Mouse (Mus musculus): ENCODE results near the gene Pop5. TPM values are rescaled to one million over a fixed set of nuclear protein-coding genes. Genes with fewer than 3 reads are reported as not detected.

The Pop5 gene
- polyA plus RNA-seq, 1 experiment from 2014 or later = 107 TPM

GRCm38 (mm10) chr5:115275998-115276397 is 40.4 kb downstream of the Pop5 start:
- H3K9me3 ChIP-seq (ENCODE audit: control insufficient read depth, low read length) = no peaks in the 10 kb centered on the region
- WGBS = 32% methylated on average over 14 of the region's 14 CpGs
- H3K36me3 ChIP-seq (ENCODE audit: control insufficient read depth, insufficient read depth, low read length) = no peaks in the 10 kb centered on the region
- H3K27me3 ChIP-seq (replicated peaks; ENCODE audit: control insufficient read depth, insufficient read depth, low read length) = no peaks in the 10 kb centered on the region
- no peak overlapping the region for H3K9ac ChIP-seq (ENCODE audit: low read depth, low read length)
- peaks cover 14% of the 10 kb centered on the region for H3K4me1 ChIP-seq (ENCODE audit: control insufficient read depth, insufficient read depth, low read depth, low read length)
- ATAC-seq = no peak
- H3K27ac ChIP-seq (ENCODE audit: low read depth, low read length) = no peak overlapping the region
- no peak overlapping the region for H3K4me2 ChIP-seq (ENCODE audit: low read length)
- H3K4me3 ChIP-seq (ENCODE audit: low read length) = no peak overlapping the region

GRCm38 (mm10) chr5:115278053-115278452 is 42.4 kb downstream of the Pop5 start:
- Histone ChIP-seq H3K9me3 (ENCODE audit: control insufficient read depth, low read length) (no peaks in the 10 kb centered on the region), H3K4me2 (ENCODE audit: low read length) (no peak overlapping the region), H3K4me1 (ENCODE audit: control insufficient read depth, insufficient read depth, low read depth, low read length) (peaks cover 10% of the 10 kb centered on the region), H3K27ac (ENCODE audit: low read depth, low read length) (no peak overlapping the region), H3K9ac (ENCODE audit: low read depth, low read length) (no peak overlapping the region), H3K27me3 (replicated peaks; ENCODE audit: control insufficient read depth, insufficient read depth, low read length) (no peaks in the 10 kb centered on the region), H3K36me3 (ENCODE audit: control insufficient read depth, insufficient read depth, low read length) (no peaks in the 10 kb centered on the region), H3K4me3 (ENCODE audit: low read length) (no peak overlapping the region)
- no peak for ATAC-seq
- WGBS = 73% methylated on average over 1 of the region's 1 CpGs

GRCm38 (mm10) chr5:115278785-115279184 is 43.1 kb downstream of the Pop5 start:
- Histone ChIP-seq H3K4me1 (ENCODE audit: control insufficient read depth, insufficient read depth, low read depth, low read length) (peaks cover 5% of the 10 kb centered on the region), H3K4me2 (ENCODE audit: low read length) (no peak overlapping the region), H3K9ac (ENCODE audit: low read depth, low read length) (no peak overlapping the region), H3K27ac (ENCODE audit: low read depth, low read length) (no peak overlapping the region), H3K27me3 (replicated peaks; ENCODE audit: control insufficient read depth, insufficient read depth, low read length) (no peaks in the 10 kb centered on the region), H3K36me3 (ENCODE audit: control insufficient read depth, insufficient read depth, low read length) (peaks cover 6% of the 10 kb centered on the region), H3K4me3 (ENCODE audit: low read length) (no peak overlapping the region), H3K9me3 (ENCODE audit: control insufficient read depth, low read length) (no peaks in the 10 kb centered on the region)
- WGBS = 73% methylated on average over 2 of the region's 2 CpGs
- ATAC-seq = no peak

- H3K27me3 ChIP-seq (replicated peaks; ENCODE audit: control insufficient read depth, insufficient read depth, low read length) = no peaks in the 10 kb centered on the region
- ATAC-seq = peak; percentile 83
- H3K36me3 ChIP-seq (ENCODE audit: control insufficient read depth, insufficient read depth, low read length) = peaks cover 6% of the 10 kb centered on the region
- 4% methylated on average over 43 of the region's 45 CpGs for WGBS
- peak within 1 kb of the TSS; percentile 91 for H3K4me2 ChIP-seq (ENCODE audit: low read length)
- H3K9me3 ChIP-seq (ENCODE audit: control insufficient read depth, low read length) = no peaks in the 10 kb centered on the region
- peak within 1 kb of the TSS; percentile 56 for H3K4me3 ChIP-seq (ENCODE audit: low read length)
- peak within 1 kb of the TSS; percentile 52; the same call in 1 of the 2 replicates for H3K27ac ChIP-seq (ENCODE audit: low read depth, low read length)
- peaks cover 5% of the 10 kb centered on the region for H3K4me1 ChIP-seq (ENCODE audit: control insufficient read depth, insufficient read depth, low read depth, low read length)
- H3K9ac ChIP-seq (ENCODE audit: low read depth, low read length) = peak within 1 kb of the TSS; percentile 75
These were observed 43.8 kb downstream of the Pop5 start, which contains the start of gene Coq5 for GRCm38 (mm10) chr5:115279226-115280049. Gene Coq5 (plus strand): TSS chr5:115279666.

GRCm38 (mm10) chr5:115280050-115280687 is 44.5 kb downstream of the Pop5 start:
- Histone ChIP-seq H3K27ac (ENCODE audit: low read depth, low read length) (no peak overlapping the region), H3K36me3 (ENCODE audit: control insufficient read depth, insufficient read depth, low read length) (peaks cover 10% of the 10 kb centered on the region), H3K27me3 (replicated peaks; ENCODE audit: control insufficient read depth, insufficient read depth, low read length) (no peaks in the 10 kb centered on the region), H3K4me2 (ENCODE audit: low read length) (peak overlapping the region; percentile 91), H3K4me3 (ENCODE audit: low read length) (peak overlapping the region; percentile 56), H3K9ac (ENCODE audit: low read depth, low read length) (peak overlapping the region; percentile 75), H3K9me3 (ENCODE audit: control insufficient read depth, low read length) (no peaks in the 10 kb centered on the region), H3K4me1 (ENCODE audit: control insufficient read depth, insufficient read depth, low read depth, low read length) (peaks cover 5% of the 10 kb centered on the region)
- WGBS = 8% methylated on average over 17 of the region's 17 CpGs
- ATAC-seq = no peak

- H3K9ac ChIP-seq (ENCODE audit: low read depth, low read length) = no peak overlapping the region
- no peak overlapping the region for H3K4me3 ChIP-seq (ENCODE audit: low read length)
- H3K36me3 ChIP-seq (ENCODE audit: control insufficient read depth, insufficient read depth, low read length) = peaks cover 24% of the 10 kb centered on the region
- no peaks in the 10 kb centered on the region for H3K27me3 ChIP-seq (replicated peaks; ENCODE audit: control insufficient read depth, insufficient read depth, low read length)
- H3K27ac ChIP-seq (ENCODE audit: low read depth, low read length) = no peak overlapping the region
- H3K4me2 ChIP-seq (ENCODE audit: low read length) = no peak overlapping the region
- 96% methylated on average over 3 of the region's 3 CpGs for WGBS
- no peaks in the 10 kb centered on the region for H3K9me3 ChIP-seq (ENCODE audit: control insufficient read depth, low read length)
- peaks cover 5% of the 10 kb centered on the region for H3K4me1 ChIP-seq (ENCODE audit: control insufficient read depth, insufficient read depth, low read depth, low read length)
- ATAC-seq = no peak
These were observed 49.1 kb downstream of the Pop5 start for GRCm38 (mm10) chr5:115284735-115285134.

GRCm38 (mm10) chr5:115294173-115294572 is 58.5 kb downstream of the Pop5 start:
- Histone ChIP-seq H3K4me2 (ENCODE audit: low read length) (no peak overlapping the region), H3K9me3 (ENCODE audit: control insufficient read depth, low read length) (no peaks in the 10 kb centered on the region), H3K36me3 (ENCODE audit: control insufficient read depth, insufficient read depth, low read length) (peaks cover 25% of the 10 kb centered on the region), H3K4me3 (ENCODE audit: low read length) (no peak overlapping the region), H3K4me1 (ENCODE audit: control insufficient read depth, insufficient read depth, low read depth, low read length) (peaks cover 12% of the 10 kb centered on the region), H3K27ac (ENCODE audit: low read depth, low read length) (no peak overlapping the region), H3K27me3 (replicated peaks; ENCODE audit: control insufficient read depth, insufficient read depth, low read length) (no peaks in the 10 kb centered on the region), H3K9ac (ENCODE audit: low read depth, low read length) (no peak overlapping the region)
- ATAC-seq = no peak
- 93% methylated on average over 8 of the region's 8 CpGs for WGBS

Other genes with a start within 250 kb of the Pop5 start
- gene Sppl3, start 224.7 kb upstream of the Pop5 start, polyA plus RNA-seq (2015; fragmentation: Nextera tagmentation; extraction: Ambion mirVana) = 17.3 and 19.1 TPM in 2 replicates
- gene Gm10401, start 137.5 kb upstream of the Pop5 start, polyA plus RNA-seq (2015; fragmentation: Nextera tagmentation; extraction: Ambion mirVana) = 32.2 and 35.9 TPM in 2 replicates
- gene Acads, start 116.5 kb upstream of the Pop5 start, polyA plus RNA-seq (2015; fragmentation: Nextera tagmentation; extraction: Ambion mirVana) = 20.7 and 22.0 TPM in 2 replicates
- gene Unc119b, start 100.9 kb upstream of the Pop5 start, polyA plus RNA-seq (2015; fragmentation: Nextera tagmentation; extraction: Ambion mirVana) = 31.5 and 36.8 TPM in 2 replicates
- 23.8 and 31.5 TPM in 2 replicates for gene Mlec, start 77.7 kb upstream of the Pop5 start, polyA plus RNA-seq (2015; fragmentation: Nextera tagmentation; extraction: Ambion mirVana)
- gene Cabp1, start 41.5 kb upstream of the Pop5 start, polyA plus RNA-seq (2015; fragmentation: Nextera tagmentation; extraction: Ambion mirVana) = 6.5 and 11.6 TPM in 2 replicates
- 146 and 180 TPM in 2 replicates for gene Rnf10, start 37.1 kb downstream of the Pop5 start, polyA plus RNA-seq (2015; fragmentation: Nextera tagmentation; extraction: Ambion mirVana)
- 61.4 and 62.9 TPM in 2 replicates for gene Coq5, start 43.8 kb downstream of the Pop5 start, polyA plus RNA-seq (2015; fragmentation: Nextera tagmentation; extraction: Ambion mirVana)
- gene Dynll1, start 65.2 kb downstream of the Pop5 start, polyA plus RNA-seq (2015; fragmentation: Nextera tagmentation; extraction: Ambion mirVana) = 1,172 and 1,268 TPM in 2 replicates
- 105 and 128 TPM in 2 replicates for gene Srsf9, start 91.3 kb downstream of the Pop5 start, polyA plus RNA-seq (2015; fragmentation: Nextera tagmentation; extraction: Ambion mirVana)
- gene Gatc, start 105.3 kb downstream of the Pop5 start, polyA plus RNA-seq (2015; fragmentation: Nextera tagmentation; extraction: Ambion mirVana) = 32.3 and 45.5 TPM in 2 replicates
- 51.3 and 52.8 TPM in 2 replicates for gene Triap1, start 105.4 kb downstream of the Pop5 start, polyA plus RNA-seq (2015; fragmentation: Nextera tagmentation; extraction: Ambion mirVana)
- 1,192 and 1,343 TPM in 2 replicates for gene Cox6a1, start 113.1 kb downstream of the Pop5 start, polyA plus RNA-seq (2015; fragmentation: Nextera tagmentation; extraction: Ambion mirVana)
- 23.0 and 44.5 TPM in 2 replicates for gene Msi1, start 193.8 kb downstream of the Pop5 start, polyA plus RNA-seq (2015; fragmentation: Nextera tagmentation; extraction: Ambion mirVana)
- gene Pla2g1b, start 230.4 kb downstream of the Pop5 start, polyA plus RNA-seq (2015; fragmentation: Nextera tagmentation; extraction: Ambion mirVana) = not detected in 2 replicates
- gene Sirt4, start 248.9 kb downstream of the Pop5 start, polyA plus RNA-seq (2015; fragmentation: Nextera tagmentation; extraction: Ambion mirVana) = 24.8 and 26.8 TPM in 2 replicates

Measured in hindbrain, embryonic 16.5 days (tissue).